Mouse (Mus musculus) frontal cortex, postnatal 36 days (tissue): ENCODE results near the gene Atp2c2.

Experiments
- DNase-seq, 2 experiments: peaks; one replicate each; pipeline ENCODE4 v3.0.0; 2022; ENCODE audit warnings: low spot score in 2 of 2

Atp2c2 gene

DNA sequence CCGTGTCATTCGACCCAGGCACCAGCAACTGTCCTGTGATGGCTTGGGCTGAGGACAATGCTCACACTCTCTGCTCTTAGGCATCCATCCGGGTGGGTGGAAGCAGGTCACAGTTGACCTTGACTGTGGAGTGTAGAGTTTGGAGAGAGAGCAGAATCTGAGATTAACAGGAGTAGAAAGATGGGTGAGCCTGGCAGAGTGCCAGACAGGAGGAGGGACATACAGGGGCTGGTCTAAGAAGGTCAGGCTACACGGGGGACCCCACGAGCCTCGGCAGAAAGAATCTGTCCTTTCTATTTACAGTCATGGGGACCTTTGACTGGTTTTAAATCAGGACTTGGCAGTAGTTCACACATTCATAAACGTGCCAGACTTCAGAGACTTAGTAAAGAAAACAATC, 3.2 kb downstream of the Atp2c2 start:
- no peak for DNase-seq

DNA sequence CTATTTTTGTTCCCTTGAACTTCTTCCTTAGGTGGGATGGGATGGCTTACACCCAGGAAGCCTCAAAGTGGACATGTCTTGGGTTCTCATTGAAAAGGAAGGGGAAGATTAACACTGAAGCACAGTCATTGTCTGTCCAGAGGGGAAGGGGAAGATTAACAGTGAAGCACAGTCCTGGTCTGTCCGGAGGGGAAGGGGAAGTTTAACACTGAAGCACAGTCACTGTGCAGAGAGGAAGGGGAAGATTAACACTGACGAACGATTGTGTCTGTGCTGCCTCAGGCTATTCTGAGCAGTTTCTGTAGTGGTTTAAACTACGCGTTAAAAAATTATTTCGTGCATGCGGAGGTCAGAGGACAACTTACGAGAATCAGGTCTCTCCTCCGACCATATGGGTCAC, 7.3 kb downstream of the Atp2c2 start:
- DNase-seq, result no peak

DNA sequence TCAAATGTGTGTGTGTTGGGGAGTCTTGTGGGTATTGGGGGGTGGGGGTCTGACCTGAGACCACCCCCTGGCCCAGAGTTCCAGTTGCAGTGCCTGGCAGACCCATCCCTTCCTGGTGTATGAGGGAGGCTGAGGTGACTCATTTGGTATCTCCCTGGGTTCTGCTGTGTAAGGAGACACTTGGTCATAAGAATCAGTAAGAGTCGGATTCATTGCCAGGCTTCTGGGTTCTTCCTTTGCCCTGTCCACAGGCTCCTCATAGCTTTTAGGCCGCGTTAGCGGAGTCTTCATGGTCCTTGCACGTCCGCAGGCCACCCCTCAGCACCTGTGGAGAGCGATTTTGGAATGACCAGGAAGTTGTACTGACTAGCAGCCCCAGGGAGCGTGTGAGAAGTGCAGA, 8.7 kb downstream of the Atp2c2 start:
- DNase-seq, result no peak

DNA sequence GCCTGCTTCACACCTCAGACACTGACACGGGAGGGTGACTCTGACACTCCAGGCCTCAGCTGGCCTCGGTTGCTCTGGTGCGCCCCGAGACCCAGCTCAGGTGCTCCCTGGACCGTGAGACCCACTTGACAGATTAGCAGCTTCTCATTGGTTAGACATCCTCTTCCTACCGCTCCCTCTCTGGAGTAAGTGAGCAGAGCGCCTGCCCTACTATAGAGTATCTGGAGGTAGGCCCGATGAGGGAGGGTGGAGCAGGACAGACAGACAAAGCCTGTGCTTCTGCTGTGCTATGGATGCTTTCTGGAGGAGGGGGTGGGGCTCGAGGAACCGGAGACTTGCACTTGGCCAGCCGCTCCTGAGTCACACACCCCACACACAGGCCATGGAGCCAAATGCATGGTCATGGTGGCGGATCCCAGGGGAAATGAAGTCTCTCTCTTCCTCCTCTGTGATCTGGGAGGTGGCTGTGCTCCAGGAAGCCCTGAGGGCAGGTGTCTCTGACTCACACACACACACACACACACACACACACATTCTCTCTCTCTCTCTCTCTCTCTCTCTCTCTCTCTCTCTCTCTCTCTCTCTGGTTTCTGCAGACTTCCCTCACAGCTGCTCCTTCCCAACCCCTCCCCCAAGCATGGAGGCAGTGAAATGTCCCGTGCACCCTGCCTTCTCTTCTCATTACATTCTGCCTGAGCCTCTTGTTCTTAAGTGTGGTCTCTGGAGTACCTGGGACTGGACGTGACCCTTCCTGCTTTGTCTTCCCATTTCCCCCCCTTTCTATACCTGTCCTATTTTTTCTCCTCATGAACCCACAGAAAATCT, 9.3 kb downstream of the Atp2c2 start:
- DNase-seq, result no peak

DNA sequence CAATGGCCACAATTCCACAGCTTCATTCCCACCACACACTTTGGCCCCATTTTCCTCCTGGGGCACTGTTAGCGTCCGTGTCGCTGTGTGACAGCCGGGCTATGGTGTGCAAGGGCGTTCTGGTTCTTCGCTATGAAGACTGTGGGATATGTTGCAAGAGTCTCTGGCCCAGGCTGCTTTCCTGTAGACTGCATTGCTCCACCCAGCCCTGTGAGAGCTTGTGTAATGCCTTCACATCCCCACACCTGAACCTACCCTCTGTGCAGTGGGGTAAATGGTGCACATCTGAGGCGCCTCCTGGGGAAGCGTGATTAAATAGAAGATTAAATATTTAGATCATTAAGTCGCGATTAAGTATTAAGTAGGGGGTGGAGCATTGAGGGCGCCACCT, 9.9 kb downstream of the Atp2c2 start:
- no peak for DNase-seq

DNA sequence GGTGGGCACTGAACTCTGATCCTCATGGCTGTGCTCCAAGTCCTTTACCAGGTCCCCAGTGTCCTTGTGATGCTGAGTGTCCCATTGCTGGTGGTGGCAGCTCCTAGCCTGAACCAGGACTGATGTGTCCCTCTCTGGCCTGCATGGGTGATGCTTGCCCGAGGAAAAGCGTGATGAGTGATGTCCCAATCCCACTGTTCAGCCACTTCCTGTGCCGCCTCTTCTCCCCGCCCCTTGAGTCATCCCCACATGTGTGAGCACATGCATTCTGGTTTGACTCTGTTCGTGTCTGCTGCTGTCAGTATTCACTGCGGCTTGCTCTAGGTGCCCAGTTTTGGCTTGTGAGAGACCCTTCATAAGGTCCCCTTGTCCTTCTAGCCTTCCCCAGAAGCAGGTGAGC, 12.4 kb downstream of the Atp2c2 start:
- DNase-seq, result no peak

DNA sequence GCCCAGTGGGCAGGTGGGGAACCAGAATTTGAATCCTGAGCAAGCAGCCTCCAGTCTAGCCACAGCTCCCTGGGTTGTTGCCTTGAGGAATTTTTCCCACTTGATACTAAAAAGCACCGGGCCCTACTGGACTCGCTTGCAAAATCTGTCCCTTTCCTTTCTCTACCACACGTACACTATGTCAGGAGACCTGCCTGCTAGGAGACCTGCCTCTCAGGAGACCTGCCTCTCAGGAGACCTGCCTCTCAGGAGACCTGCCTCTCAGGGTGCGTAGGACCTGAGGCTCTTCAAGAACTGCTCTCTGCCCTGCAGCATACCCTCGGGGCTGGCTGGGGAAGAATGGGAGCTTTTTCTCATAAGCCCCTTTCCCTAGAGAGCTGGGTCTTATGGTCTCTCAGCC, 13.6 kb downstream of the Atp2c2 start:
- no peak for DNase-seq

DNA sequence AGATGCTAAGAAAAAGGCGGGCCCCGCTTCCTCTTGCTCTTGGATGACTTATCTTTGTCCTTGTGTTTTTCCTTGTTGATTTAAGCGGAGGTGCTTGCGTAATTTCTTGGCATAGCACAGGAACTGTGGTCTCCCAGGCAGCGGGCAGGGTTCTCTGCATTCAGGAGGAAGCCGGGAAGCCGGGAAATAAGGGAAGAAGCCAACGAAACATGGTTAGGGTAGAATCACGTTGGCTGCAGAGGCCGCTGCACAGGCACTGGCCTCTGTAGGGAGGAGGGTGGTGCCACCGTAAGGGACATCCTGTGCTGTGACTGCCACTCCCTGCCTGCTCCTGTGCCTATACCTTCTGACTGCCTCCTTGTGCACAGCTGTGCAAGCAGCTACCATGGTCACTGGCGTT, 15.4 kb downstream of the Atp2c2 start:
- DNase-seq, result no peak

DNA sequence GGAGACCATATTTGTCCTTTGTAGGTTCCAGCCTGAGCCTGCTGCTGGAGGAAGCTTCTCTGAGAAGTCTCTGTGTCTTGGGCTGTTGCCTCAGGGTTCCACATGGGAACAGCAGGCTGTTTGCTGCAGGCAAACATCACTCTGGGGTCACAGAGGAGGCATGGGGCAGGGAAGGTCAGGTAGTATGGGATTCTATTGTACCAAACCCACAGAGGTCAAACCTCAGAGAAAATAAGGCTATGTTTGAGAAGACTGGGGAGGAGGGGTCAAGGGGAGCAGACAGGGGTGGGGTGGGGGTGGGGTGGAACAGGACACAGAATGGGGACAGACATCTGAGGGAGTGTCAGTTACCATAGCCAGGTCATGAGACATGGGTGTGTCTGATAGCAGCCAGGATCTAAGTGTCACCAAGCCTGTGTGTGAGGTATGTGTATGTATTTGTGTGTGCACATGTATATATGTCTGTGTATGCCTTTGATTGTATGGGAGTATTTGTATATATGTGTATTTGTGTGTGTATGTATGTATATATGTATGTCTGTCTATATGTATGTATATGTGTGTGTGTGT, 17.0 kb downstream of the Atp2c2 start:
- no peak for DNase-seq

DNA sequence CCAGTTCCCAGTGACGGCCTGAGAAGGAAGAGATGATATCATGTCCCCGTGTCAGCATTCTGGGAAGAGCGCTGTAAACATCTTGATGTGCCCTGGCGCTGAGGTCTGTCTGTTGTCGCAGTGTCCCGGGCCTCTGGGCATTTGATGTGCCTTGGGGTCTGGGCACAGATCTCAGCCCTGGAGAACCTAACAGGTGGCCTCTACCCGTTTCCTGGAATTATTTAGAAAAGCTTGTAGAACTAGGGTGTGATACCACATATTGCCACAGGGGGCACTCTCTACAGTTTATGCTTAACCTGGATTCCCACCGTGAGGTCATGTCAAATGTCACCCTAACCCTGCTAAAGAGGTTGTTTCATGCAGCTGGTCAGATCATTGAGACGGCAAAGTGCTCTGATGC, 18.0 kb downstream of the Atp2c2 start:
- DNase-seq, result no peak

DNA sequence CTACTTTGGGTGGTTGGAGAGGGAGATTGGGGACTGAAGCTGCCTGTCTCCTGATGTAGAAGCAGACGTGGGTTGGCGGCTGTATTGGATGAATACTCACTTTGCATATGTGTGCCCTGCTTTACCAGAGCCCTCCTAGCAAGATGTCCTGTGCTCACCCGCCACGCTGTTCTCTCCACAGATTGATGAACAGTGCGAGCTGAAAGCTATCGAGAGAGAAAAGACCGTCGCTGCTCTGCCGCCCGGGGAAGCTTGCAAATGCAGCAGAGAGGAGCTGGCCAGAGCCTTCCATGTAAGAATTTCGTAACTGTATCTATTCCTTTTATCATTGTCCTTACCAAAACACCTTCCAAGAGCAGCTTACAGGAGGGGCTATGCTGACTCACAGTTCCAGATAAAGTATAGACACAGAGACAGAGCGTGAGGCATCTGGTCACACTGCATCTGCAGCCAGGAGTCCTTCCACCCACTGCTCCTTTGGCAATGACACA, 19.2 kb downstream of the Atp2c2 start:
- DNase-seq, result peak; percentile 54 to 56

DNA sequence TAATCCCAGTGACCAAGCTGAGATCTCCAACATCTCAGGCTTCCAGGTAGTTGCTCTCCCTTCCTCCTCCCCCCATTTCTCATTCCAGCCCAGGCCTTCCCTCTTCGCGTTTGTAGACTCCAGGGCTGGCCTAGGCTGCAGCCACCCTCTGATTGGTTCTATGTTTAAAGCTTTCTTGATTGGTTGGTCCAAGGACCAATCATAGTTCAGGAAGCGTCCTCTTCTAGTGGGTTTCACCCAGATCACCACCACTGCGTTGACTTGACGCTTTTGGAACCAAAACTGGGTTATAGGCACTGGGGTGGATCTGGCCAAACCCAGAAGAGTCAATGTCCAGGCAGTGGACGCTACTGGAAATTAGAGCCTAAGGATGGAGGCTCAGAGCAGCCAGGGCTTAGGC, 22.5 kb downstream of the Atp2c2 start:
- DNase-seq, result no peak

DNA sequence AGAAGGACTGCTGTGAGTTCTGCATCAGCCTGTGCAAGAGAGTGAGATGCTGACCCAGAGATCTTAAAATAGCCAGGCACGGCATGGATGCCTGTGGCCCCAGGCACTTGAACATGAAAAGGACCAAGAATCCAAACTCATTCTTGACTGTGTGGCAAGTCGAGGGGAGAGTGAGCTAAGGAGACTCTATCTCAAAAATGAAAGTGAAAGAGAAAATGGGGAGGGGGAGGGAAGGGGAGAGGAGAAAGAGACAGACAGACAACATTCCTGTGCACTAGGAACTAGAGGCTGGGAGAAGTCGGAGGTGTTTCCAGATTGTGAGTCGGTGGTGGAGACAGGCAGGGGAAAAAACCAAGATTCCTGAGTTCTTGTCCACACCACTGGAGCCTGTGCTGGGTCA, 23.9 kb downstream of the Atp2c2 start:
- DNase-seq, result no peak

DNA sequence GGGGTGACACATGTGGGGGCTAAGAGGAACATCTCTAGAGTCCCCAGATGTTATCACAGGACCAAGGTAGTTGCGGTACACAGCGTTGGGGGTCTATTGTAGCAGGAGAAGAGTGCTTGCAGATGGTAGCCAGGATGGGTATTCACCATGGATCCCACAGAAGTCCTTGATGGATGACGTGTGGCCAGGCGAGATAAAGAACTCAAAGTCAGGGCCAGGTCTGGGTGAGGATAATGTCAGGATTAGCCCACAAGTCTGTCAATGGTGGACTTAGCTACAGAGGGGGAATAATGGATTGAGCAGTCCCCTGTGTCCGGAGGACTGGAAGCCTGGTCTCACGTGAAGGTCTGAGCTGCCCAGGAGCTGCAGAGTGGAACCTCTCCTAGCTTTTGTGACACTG, 24.8 kb downstream of the Atp2c2 start:
- no peak for DNase-seq

DNA sequence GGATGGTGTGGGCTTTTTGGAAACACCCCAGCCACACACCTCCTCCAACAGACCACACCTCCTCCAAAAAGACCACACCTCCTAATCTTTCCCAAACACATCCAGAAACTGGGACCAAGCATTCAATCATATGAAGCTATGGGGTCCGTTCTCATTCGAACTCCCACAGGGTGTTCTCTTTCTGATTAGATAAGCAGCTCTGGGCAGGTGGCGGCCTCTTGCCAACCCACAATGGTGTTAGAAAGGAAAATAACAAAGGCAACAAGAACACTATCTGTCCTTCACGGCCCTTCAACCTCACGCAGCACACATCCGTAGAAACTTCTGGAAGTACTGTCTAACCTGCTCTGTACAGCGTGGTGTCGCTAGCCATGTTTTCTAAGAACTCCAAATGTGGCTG, 27.3 kb downstream of the Atp2c2 start:
- no peak for DNase-seq

DNA sequence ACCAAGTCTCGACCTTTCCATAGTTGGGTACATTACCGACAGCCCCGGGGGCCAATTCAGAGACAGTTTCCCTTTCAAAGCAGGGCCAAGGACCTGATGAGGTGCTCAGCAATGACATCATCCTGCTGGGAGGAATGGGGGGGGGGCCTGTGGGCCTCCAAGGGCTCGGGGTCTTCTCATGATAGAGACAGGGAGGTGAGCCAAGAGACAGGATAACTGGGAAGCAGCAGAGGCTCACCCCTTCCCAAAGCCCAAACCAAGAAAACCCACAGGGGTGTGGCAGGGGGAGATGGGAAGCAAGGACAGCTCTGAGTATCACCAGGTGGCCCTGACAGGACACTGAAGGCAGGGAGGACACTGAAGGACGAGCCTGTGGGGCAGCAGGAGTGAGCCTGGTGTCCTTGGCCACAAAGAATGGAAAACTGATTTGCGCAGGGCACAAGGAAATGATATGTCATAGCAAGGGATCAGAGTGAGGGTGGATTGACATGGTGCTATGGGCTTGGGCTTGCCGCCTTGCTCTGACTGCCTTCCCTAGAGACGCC, 28.6 kb downstream of the Atp2c2 start:
- DNase-seq, result no peak

DNA sequence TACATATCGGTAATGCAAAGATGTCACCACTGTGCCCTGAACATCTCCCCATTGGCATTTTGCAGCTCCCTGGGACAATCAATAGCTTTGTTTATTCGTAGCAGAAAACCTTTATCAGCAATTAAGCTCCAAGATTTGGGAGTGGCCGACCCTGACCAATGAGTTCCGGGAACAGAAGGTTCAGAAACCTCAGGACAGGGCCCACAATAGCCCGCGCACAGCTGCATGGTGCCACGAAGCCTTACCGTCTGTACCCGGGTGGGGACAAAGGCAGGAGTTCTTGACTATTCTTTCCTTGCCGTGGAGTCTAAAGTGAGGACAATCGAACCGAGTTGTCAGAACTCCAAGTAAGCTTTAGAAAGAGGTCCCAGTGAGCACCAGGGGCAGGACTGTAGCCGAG, 32.3 kb downstream of the Atp2c2 start:
- no peak for DNase-seq

DNA sequence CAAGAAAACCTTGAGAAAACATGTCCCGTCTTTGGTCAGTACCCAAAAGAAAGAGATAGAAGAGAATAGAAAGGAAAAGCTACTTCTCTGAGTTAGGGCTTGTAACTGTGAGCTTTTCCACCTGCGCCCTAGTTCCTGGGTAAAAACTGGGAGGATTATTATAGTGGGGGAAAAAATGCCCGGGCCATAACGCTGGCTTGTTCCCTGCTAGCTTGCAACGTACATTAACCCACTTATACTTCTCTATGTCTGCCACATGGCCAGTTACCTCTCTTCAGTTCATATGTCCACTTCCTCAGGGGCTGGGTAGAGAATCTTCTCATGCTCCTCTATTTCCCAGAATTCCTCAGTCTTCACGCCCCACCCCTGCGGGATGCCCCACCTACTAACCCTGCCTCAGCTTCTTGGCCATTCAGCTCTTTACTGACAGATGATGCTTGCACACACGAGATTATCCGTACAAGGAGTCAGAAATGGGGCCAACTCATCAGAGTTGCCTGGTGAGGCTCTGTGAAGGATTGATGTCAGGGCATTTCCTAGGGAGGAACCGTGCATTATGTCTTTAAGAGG, 36.6 kb downstream of the Atp2c2 start:
- no peak for DNase-seq

DNA sequence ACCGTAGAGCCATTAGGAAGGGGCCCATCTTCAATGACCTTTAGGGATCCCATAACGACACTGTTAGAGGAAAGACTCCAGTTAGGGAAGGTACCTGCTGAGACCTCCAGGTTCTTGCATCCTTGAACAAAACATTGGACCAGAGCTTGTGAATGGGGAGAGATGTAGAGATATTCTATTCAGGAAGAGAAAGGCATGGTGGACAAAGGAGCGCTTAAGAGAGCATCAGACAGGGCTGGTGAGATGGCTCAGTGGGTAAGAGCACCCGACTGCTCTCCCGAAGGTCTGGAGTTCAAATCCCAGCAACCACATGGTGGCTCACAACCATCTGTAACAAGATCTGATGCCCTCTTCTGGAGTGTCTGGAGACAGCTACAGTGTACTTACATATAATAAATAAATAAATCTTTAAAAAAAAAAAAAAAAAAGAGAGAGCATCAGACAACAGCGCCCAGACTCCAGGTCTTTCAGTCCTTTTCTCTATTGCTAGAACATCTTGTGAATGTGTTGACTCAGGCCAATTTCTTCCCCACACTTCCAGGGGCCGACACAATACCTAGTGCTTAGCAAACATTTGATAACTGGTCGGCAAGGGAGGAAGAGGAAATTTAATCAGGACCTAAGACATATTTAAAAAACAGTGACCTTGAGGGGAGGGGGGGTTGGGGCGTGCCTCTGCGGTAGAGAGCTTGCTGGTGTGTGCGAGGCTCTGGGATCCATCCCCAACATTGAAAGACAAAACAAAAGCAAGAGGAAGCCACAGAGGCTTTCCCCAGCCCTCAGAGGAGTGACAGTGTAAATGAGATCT, 37.5 kb downstream of the Atp2c2 start:
- DNase-seq, result no peak

DNA sequence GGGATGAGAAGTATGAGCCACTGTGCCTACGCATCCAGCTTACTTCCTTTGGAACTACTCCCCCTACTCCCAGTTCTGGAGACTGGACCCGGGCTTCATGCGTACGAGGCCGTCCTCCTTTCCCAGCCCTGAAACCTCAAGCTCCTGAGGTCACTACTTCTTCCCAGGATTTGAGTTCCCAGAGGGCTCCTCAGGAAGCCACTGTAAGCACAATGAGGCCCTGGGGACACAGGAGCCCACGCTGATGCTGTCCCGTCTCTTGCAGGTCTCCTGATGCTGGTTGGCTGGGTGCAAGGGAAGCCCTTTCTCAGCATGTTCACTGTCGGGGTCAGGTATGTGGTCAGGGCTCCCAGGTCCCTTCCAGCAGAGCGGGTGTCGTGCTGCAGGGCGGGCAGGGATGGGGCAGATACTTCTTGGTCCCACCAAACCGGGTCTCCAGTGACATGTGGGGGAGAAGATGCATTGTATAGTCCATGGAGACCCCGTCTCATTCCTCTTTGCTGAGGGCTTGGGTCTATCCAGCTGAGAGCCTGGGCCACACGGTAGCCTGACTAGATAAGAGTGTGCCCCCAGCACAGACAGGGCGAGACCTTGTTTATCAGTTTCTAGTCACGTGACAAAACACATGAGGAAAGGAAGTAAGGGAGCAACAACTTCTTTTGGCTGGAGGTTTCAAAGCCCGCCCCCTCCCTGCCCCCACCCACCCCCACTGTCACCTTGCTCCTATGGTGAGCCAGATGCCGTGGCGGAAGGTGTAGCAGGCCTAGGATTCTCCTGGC, 38.5 kb downstream of the Atp2c2 start:
- no peak for DNase-seq

DNA sequence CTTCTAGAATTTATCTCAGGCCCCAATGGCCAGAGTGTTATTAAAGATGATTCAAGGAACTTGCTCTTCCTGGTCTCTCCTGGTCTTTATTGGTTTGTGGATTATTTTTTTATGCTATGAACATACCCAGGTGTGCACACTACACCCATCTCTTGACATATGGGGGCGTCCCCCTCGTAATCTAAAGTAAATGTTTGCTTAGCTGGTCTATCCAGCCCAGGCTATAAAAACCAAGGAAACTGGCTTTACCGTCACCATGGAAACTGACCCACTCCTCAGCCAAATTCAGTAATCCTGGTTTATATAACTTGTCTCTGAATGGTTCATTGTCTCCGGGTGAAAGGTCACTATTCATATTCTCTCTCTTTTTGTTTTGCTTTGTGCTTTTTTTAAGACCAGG, 40.8 kb downstream of the Atp2c2 start:
- DNase-seq, result no peak
